Mouse (Mus musculus) brain, embryonic 18.5 days (tissue): ENCODE measurements around the gene C2.
"Not testable (repeated sequence)": the region's sequence is repeated elsewhere in the genome, so short reads cannot be mapped to it uniquely, and the experiment has no call there.

Experiments used
- DNase-seq: peaks from one replicate; pipeline ENCODE4 v3.0.0-alpha.2; 2012; ENCODE audit warnings: low read depth, low spot score

Gene C2

GRCm38 (mm10) chr17:34911945-34912351 lies 13.9 kb upstream of the C2 start:
- no peak for DNase-seq

GRCm38 (mm10) chr17:34910982-34911381 lies 12.9 kb upstream of the C2 start:
- DNase-seq = no peak

DNA sequence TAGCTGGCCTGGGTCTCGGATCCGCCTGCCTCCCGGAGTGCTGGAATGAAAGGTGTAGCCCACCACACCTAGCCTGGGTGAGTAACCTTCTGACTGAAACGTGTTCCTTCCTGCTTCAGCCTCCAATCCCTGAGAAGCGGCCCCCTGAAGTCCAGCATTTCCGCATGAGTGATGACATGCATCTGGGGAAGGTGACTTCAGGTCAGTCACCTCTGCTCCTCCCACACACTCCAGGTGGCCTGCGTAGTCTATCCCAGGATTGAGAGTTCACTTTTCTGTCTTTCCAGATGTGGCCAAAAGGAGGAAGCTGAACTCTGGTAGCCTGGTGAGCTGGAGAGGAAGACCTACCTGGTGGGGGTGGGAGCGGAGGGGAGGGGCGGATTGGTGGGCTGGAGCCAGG lies 4.8 kb upstream of the C2 start:
- DNase-seq = no peak

GRCm38 (mm10) chr17:34901948-34902347 lies 3.9 kb upstream of the C2 start:
- DNase-seq = not testable (repeated sequence)

- DNase-seq = not testable (repeated sequence)
Measured at GRCm38 (mm10) chr17:34900826-34901225, 2.8 kb upstream of the C2 start.

- DNase-seq = no peak
Measured at GRCm38 (mm10) chr17:34899890-34900243, 1.8 kb upstream of the C2 start.

- no peak for DNase-seq
Measured at GRCm38 (mm10) chr17:34899053-34899889, 1.2 kb upstream of the C2 start.

- DNase-seq = no peak
Measured at GRCm38 (mm10) chr17:34898706-34899052, 614 bp upstream of the C2 start.

- no peak for DNase-seq
Measured at GRCm38 (mm10) chr17:34897373-34898159, 499 bp downstream of the C2 start.

DNA sequence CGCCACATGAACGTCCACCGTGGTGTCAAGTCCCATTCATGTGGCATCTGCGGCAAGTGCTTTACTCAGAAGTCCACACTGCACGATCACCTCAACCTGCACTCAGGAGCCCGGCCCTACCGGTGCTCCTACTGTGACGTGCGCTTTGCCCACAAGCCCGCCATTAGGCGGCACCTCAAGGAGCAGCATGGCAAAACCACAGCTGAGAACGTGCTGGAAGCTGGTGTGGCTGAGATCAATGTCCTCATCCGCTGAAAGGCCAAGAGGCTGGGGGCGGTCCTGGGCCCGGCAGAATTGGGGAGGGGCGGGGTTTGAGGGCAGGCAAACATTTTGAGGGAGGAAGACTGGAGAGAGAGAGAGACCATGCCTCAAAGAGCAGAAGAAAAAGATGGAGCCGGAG lies 1.7 kb downstream of the C2 start:
- no peak for DNase-seq

GRCm38 (mm10) chr17:34895724-34896123 lies 2.3 kb downstream of the C2 start:
- DNase-seq = no peak

GRCm38 (mm10) chr17:34894801-34895530 lies 3.1 kb downstream of the C2 start:
- no peak for DNase-seq

DNA sequence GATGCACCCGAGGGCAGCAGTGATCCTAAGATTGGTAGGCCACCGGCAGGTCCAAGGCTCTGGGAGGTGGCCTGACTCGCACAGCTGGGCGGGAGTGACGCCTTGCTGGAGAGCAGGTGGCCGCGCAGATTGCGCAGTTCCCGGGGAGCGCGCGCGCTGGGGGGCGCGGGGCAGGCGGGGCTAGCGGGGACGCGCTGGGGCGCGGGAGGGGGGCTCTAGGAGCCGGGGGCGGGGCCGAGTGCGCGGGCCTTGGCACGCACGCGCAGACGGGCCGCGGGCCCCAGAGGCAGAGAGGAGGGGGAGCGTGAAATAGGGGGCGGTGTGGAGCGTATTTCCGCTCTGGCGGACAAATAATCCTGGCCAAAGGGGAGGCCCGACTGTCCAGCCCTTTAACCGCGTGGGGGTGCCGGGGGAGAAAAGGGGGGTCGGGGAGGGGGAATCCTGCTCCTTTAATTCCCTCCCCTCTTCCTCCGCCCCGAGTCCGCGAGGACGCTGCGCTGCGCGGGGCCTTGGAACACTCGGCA lies 3.9 kb downstream of the C2 start:
- peak; percentile 95 for DNase-seq

- DNase-seq = no peak
Measured at GRCm38 (mm10) chr17:34893072-34893824, 4.8 kb downstream of the C2 start.

GRCm38 (mm10) chr17:34891377-34891776 lies 6.7 kb downstream of the C2 start:
- DNase-seq = no peak

DNA sequence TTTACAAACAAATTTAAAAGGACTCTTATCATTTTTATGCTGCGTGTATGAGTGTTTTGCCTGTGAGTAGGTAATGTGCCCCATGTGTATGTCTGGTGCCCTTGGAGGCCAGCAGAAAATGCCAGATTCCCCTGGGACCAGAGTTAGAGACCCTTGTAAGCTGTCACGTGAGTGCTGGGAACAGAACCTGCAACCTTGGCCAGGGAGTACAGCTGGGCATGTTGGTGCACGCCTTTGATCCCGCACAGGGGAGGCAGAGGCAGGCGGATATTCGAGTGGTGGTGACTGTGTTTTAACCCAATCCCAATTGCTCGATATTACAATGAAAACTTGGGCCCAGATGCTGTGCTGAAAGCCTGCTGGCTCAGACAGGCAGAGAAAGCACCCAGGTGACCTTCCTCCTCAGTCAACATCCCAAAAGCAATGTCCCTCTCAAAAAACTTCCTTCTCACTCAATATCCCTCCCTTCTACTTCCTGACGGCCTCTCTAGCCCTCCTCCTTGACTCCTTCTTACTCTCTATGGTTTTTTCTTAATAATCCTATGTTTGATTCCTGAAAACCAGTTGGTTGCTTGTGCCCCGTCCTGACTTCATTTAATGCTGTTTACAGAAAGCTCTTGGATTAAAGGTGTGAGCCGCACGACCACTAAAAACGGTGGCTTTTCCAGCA lies 7.9 kb downstream of the C2 start:
- DNase-seq = no peak

DNA sequence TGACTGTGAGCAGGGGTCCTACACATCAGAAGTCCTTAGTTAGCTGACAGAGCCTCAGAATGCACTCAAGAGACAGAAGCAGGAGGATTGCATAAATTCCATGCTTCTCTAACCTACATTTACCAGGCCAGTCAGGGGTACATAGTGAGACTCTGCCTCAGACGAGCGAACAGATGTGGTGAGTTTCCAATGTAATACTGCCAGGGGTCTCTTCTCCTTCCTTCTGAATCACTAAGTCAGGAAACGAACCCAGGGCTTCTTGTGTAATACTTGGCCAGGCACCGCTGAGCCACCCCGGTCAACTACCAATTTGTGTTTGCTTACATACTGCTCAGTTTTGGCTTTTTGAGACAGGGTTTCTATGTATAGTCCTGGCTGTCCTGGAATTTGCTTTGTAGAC lies 10.1 kb downstream of the C2 start:
- no peak for DNase-seq

- DNase-seq = no peak
Measured at GRCm38 (mm10) chr17:34885615-34886014, 12.4 kb downstream of the C2 start.

GRCm38 (mm10) chr17:34884704-34885103 lies 13.4 kb downstream of the C2 start:
- DNase-seq = no peak

GRCm38 (mm10) chr17:34883332-34883731 lies 14.7 kb downstream of the C2 start:
- DNase-seq = no peak
